21 mouse cellular contexts compared by ENCODE assay signal in the genomic region with DNA sequence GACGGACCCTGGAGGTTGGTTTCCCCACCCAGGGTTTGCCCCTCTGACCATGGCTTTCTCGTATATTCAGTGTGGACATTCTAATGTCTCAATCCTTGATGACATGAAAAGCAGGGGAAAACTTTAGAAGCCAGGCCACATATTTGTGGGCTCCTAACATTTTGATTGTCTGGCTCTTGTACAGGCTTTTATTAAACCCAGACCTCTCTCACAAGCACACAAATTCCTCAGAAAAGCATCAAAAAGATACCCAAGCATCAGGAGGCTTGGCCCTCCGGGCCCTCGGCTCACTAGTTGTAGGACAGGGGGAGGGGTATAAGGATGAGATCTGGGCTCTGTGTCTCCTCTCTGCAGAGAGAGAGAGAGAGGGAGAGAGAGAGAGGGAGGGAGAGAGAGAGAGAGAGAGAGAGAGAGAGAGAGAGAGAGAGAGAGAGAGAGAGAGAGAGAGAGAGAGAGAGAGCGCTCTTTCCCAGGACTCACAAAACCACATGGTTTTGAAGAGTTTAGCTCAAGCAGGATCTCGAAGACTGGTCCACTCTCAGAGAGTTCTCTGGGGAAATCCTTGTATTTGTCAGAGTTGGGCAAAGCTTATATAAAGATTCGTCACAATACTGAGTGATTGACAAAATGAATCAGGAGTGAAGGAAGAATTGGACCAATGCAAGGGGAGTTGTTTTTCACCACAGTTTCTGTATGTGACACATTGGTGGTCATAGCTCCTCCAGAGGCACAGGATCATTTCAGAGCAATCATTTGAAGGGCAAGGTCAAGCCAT.
DNase-seq lines count a peak whose midpoint lies in the region; ATAC-seq and TF ChIP-seq lines count a peak whose summit lies in the region.
"Had no signal": no experiment of that assay in that cellular context is flagged by ENCODE, and none has a peak within 500 bp of the region (broad histone marks: within the 10 kb centered on the region; RNA-seq: fewer than 3 reads in every experiment).

No protein-coding gene starts in this region.

- H3K4me3 ChIP-seq in midbrain, embryonic 10.5 days = no peak overlapping the region
- H3K4me3 ChIP-seq in midbrain, embryonic 13.5 days (replicated peaks) = no peak overlapping the region
- H3K4me3 ChIP-seq in embryonic facial prominence, embryonic 12.5 days = no peak overlapping the region
- no peak overlapping the region for H3K4me3 ChIP-seq in embryonic fibroblast, embryonic 13.5 days (ENCODE audit: insufficient read depth, low read length)
- H3K4me3 ChIP-seq: erythroblast, embryonic 14.5 days; forebrain, embryonic 12.5 days; heart, adult 2 months; hindbrain, embryonic 12.5 days had no signal

- TF ChIP-seq POLR2A in embryonic fibroblast, embryonic 13.5 days (IDR thresholded peaks at IDR 0.05; ENCODE audit: low read depth, low read length) = no peak

- DNase-seq in midbrain, embryonic 10.5 days (ENCODE audit: low spot score) = no peak
- DNase-seq in right cerebral cortex, adult 18-20 months = no peak
- DNase-seq: adrenal gland, adult 8-10 months; cerebellum, adult 11-12 months; cerebellum, adult 9-10 months; cerebellum, postnatal 25 days; gastrocnemius, postnatal 14 days; heart, adult 2 months had no signal

- no peak overlapping the region for H3K9ac ChIP-seq in midbrain, embryonic 13.5 days (replicated peaks)
- H3K9ac ChIP-seq in embryonic facial prominence, embryonic 12.5 days = no peak overlapping the region
- H3K9ac ChIP-seq: forebrain, embryonic 12.5 days; hindbrain, embryonic 12.5 days had no signal

- no peaks in the 10 kb centered on the region for H3K36me3 ChIP-seq in midbrain, embryonic 10.5 days
- H3K36me3 ChIP-seq in midbrain, embryonic 13.5 days = no peaks in the 10 kb centered on the region
- H3K36me3 ChIP-seq in embryonic facial prominence, embryonic 12.5 days = no peaks in the 10 kb centered on the region
- H3K36me3 ChIP-seq: forebrain, embryonic 12.5 days; hindbrain, embryonic 12.5 days had no signal

- peak overlapping the region; percentile 30; the same call in 1 of the 2 replicates for H3K27ac ChIP-seq in midbrain, embryonic 10.5 days (replicated peaks)
- no peak overlapping the region for H3K27ac ChIP-seq in midbrain, embryonic 13.5 days
- peak overlapping the region; percentile 72 for H3K27ac ChIP-seq in embryonic facial prominence, embryonic 12.5 days
- peak overlapping the region; percentile 54 for H3K27ac ChIP-seq in embryonic fibroblast, embryonic 13.5 days (ENCODE audit: insufficient read depth, low read length)
- H3K27ac ChIP-seq: forebrain, embryonic 12.5 days; heart, adult 2 months; hindbrain, embryonic 12.5 days had no signal

- WGBS in midbrain, embryonic 10.5 days = 71% methylated on average over 7 of the region's 7 CpGs
- 70% methylated on average over 7 of the region's 7 CpGs for WGBS in midbrain, embryonic 13.5 days
- WGBS in embryonic facial prominence, embryonic 12.5 days = 41% methylated on average over 7 of the region's 7 CpGs

- H3K27me3 ChIP-seq in midbrain, embryonic 10.5 days (ENCODE audit: low read depth, poor library complexity, severe bottlenecking) = no peaks in the 10 kb centered on the region
- H3K27me3 ChIP-seq in midbrain, embryonic 13.5 days = no peaks in the 10 kb centered on the region
- H3K27me3 ChIP-seq in embryonic facial prominence, embryonic 12.5 days = no peaks in the 10 kb centered on the region
- H3K27me3 ChIP-seq: forebrain, embryonic 12.5 days; hindbrain, embryonic 12.5 days had no signal

- H3K9me3 ChIP-seq in midbrain, embryonic 10.5 days (replicated peaks) = no peaks in the 10 kb centered on the region
- no peaks in the 10 kb centered on the region for H3K9me3 ChIP-seq in midbrain, embryonic 13.5 days
- no peaks in the 10 kb centered on the region for H3K9me3 ChIP-seq in embryonic facial prominence, embryonic 12.5 days
- H3K9me3 ChIP-seq: forebrain, embryonic 12.5 days; hindbrain, embryonic 12.5 days had no signal

- no peak for TF ChIP-seq CTCF in embryonic fibroblast, embryonic 13.5 days (IDR thresholded peaks at IDR 0.05; ENCODE audit: borderline replicate concordance, insufficient read depth, low read length)

- H3K4me2 ChIP-seq in midbrain, embryonic 13.5 days (replicated peaks) = no peak overlapping the region
- H3K4me2 ChIP-seq in embryonic facial prominence, embryonic 12.5 days (replicated peaks) = no peak overlapping the region
- H3K4me2 ChIP-seq: forebrain, embryonic 12.5 days; heart, embryonic 11.5 days; hindbrain, embryonic 12.5 days had no signal

- peaks cover 4% of the 10 kb centered on the region; the same call in 1 of the 2 replicates for H3K4me1 ChIP-seq in midbrain, embryonic 10.5 days
- H3K4me1 ChIP-seq in midbrain, embryonic 13.5 days (replicated peaks) = no peaks in the 10 kb centered on the region
- peaks cover 22% of the 10 kb centered on the region; the same call in 1 of the 2 replicates for H3K4me1 ChIP-seq in embryonic facial prominence, embryonic 12.5 days
- H3K4me1 ChIP-seq in embryonic fibroblast, embryonic 13.5 days (ENCODE audit: control insufficient read depth, insufficient read depth, low read length) = no peaks in the 10 kb centered on the region; the same call in 1 of the 2 replicates
- H3K4me1 ChIP-seq: forebrain, embryonic 12.5 days; hindbrain, embryonic 12.5 days had no signal

- ATAC-seq in midbrain, embryonic 13.5 days = no peak
- ATAC-seq in embryonic facial prominence, embryonic 12.5 days (ENCODE audit: insufficient number of reproducible peaks, insufficient read depth, low FRiP score, low TSS enrichment) = no peak
- no peak for ATAC-seq in frontal cortex, adult (ENCODE audit: low TSS enrichment)
- ATAC-seq in cerebellum, adult (ENCODE audit: insufficient number of reproducible peaks, low FRiP score, low TSS enrichment) = no peak
- ATAC-seq: forebrain, embryonic 16.5 days; hindbrain, embryonic 16.5 days; inflammation-experienced regulatory T-cells, adult 6 months; intestine, postnatal 0 days had no signal
